Mouse (Mus musculus) c-Kit-negative CD71-positive TER-119-positive erythroid progenitor cells, embryonic 14.5 days (primary cell): ENCODE data around the gene Blm.

Experiments used
- DNase-seq: peaks from one replicate; pipeline ENCODE4 v3.0.0-alpha.2; 2013; ENCODE audit warnings: low read depth, low spot score

Blm gene

DNA sequence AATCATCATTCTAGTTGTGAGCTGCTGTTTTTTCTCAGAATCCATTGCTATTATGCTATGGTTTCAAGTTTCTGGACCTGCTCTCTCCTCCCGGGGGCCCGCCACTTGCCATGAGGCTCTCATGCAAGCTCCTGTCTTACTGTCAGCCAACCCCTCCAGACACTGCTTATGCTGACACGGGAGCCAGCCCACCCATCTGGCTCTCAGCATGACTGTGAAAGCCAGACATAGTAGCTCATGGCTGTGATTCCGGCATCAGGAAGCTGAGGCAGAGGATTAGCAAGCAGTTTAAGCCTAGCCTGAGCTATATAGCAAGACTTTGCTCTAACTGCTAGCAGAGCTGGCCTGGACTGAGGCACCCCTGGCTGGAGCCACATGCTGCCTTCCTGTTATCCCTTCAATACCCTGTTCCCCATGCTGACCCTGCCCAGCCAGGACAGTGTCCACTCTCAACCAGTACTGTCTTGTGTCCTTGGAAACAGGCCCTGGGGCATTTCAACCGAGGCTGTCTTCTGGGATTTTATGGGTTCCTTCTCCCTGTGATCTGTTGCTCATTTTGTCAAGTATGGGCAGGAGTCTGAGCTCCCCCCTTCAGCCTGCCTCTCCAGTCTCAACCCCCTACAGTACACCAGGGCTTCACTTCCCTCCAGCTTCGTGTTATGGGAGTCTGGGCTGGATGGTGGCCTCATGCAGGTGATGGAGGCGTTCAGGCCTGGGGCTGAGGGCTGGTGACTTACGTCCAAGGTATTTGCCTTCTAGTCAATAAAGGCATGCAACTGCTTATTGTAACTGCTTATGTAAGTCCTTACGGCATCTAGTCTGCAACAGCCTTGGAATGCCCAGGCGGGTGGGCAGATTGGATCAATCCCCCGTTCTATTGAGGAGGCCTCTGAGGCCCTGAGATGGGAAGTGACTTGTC lies 92.7 kb downstream of the Blm start:
- DNase-seq: no peak

DNA sequence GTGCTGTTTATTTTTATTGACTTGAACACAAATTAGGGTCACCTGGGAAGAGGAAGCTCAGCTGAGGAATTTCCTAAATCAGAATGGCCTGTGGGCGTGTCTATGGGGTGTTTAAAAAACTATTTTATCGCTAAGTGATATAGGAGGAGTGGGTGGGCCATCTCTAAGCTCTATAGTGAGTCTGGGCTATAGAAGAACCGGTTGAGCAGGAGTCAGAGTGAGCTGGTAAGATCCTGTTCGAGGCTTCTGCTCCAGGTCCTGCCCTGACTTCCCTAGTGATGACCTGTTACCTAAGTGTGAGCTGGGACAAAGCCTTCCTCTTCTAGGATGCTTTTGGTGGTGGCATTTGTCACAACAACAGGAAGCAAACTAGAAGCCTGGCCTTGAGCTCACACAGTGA lies 94.2 kb downstream of the Blm start:
- DNase-seq: no peak

DNA sequence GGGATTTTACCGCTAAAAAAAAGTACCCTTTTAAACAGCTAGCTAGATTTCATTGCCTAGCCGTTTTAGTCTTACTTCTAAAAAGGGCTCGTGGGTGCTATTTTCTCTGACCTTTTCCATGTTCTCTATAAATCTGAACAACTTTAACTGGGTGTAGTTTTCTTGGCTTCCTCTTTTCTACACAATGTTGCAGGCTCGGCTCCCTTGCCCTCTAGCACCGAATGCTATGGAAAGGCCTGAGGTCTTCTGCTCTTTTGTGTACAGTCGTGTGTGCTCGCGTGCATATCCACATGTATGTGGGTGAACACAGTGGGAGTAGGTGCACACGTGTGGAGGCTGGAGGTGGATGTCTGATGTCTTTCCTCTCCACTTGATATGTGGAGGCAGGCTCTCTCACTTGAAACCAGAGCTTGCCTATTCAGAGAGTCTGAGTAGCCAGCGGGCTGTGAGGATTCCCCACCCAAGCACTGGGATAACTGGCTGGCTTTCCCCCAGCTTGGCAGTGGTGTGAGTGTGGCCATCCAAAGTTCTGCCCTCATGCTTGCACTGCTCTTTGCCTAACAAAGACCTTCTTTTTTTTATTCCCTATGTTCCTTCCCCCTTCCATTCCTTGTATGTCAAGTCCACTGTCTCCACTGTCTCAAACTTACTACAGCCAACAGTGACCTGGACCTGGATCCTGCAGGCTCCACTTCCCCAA lies 95.0 kb downstream of the Blm start:
- DNase-seq: no peak

DNA sequence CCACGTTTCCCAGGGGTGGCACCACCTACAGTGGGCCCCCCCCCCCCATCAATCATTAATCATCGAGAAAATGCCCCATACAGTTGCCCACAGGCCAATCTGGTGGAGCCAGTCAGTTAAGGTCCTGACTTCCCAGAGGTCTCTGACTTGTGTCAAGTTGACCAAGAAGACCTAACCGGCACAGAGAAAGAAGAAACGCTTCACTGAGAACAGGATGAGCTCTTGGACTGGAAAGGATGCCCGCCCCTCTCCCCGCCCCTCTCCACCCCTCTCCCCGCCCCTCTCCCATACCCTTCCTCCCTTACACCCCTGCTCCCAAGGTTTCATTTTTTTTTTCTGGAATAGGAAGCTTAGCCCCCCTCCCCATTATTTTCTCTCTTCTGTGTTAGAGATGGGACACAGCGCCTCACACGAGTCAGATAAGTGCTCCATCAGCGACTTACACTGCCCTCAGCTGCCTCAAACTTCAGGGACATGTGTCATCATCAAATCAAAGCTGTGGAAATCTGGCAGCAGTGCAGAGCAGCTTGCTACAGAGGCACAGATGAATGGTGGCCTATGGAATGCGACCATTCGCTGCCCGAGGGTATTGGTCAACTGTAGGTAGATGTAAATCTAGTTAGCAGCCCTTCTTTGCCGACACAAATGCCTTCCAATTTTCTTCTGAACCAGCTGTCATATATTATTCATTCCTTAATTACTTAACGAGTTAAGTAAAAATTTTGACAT lies 95.7 kb downstream of the Blm start:
- DNase-seq: no peak

DNA sequence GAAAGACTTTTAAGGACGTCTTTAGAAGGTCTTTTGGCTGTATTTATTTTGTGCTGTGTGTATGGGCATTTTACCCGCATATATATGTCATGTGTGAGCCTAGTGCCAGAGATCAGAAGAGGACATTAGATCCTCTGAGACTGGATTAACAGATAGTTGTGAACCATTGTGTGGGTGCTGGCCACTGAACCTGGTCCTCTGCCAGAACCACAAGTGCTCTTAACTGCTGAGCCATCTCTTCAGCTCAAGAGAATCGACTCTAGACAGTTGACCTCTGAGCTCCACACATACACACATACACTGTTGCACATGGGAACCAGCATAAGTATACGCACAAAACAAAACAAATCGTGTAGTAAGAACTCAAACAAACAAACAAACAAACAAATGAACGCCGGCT lies 98.3 kb downstream of the Blm start:
- no peak for DNase-seq

DNA sequence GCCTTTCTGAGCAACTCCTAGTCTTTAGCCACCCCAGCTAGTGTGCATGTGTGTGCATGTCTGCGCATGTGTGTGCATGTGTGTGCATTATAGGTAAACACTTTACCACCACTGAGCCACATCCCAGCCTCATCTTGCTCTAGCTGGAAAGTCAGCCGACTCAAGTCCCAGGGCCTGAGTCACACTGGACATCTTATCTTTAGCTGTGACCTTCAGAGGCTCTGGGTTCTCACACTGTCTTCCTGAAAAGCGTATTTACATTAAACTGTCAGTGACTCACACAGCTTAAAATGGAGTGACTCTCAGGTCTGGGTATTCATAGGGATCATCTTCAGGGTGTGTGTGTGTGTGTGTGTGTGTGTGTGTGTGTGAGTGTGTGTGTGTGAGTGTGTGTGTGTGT lies 99.3 kb downstream of the Blm start:
- no peak for DNase-seq

DNA sequence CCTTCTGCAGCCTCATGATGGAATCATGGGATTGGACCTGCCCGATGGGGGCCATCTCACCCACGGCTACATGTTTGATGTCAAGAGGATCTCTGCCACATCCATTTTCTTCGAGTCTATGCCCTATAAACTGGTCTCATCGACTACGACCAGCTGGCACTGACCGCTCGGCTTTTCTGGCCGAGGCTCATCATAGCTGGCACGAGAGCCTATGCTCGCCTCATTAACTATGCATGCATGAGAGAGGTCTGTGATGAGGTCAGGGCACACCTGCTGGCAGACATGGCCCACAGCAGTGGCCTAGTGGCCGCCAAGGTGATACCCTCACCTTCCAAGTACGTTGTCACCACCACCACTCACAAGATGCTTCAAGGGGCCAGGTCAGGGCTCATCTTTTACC lies 105.3 kb downstream of the Blm start:
- DNase-seq: no peak

DNA sequence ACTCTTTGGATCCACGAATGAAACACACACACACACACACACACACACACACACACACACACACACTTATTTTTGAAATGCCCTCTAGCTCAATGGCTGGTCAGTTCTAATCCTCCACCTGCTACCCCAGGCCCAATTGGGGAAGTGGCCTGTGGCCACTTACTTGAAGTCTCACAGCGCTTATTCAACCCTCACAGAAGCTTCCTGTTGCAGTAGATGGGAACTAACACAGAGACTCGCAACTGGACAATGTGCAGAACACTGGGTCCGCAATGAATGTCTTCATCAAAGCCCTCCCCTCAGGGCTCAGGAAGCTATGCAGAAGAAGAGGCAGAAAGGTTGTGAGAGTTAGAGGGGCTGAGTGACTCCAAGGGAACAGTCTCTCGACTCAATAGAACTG lies 107.2 kb downstream of the Blm start:
- DNase-seq: no peak

DNA sequence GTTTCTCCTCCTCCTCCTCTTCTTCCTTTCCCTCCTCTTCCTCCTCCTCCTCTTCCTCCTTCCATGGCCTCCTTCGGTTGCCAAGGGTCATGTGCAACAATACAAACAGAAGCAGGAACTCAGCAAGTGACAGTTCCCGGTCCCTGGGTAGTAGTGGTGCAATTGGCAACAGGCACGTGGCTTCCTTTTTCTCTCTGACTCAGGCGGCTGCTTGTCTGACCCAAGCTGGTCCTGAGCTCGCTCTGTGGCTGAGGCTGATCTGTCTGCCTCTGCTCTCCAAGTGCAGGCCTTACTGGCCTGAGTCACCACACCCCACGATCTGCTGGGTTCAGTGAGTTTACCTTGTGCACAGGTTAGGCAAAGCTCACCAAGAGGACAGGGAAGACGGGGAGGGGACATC lies 108.6 kb downstream of the Blm start:
- DNase-seq: no peak

DNA sequence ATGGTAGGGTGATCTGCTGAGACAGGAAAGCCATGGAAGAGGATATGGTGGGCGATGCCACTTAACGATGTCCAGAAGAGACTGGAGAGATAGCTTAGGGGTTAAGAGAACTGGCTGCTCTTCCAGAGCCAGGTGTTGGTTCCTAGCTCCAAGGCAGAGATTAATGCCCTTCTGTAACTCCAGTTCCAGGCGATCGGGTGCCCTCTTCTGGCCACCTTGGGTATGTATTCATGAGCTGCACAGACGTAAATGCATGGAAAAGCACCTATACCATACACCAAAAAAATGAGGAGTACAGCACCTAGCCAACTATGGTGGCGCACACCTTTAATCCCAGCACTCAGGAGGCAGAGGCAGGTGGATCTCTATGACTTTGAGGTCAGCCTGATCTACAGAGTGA lies 110.2 kb downstream of the Blm start:
- DNase-seq: no peak

DNA sequence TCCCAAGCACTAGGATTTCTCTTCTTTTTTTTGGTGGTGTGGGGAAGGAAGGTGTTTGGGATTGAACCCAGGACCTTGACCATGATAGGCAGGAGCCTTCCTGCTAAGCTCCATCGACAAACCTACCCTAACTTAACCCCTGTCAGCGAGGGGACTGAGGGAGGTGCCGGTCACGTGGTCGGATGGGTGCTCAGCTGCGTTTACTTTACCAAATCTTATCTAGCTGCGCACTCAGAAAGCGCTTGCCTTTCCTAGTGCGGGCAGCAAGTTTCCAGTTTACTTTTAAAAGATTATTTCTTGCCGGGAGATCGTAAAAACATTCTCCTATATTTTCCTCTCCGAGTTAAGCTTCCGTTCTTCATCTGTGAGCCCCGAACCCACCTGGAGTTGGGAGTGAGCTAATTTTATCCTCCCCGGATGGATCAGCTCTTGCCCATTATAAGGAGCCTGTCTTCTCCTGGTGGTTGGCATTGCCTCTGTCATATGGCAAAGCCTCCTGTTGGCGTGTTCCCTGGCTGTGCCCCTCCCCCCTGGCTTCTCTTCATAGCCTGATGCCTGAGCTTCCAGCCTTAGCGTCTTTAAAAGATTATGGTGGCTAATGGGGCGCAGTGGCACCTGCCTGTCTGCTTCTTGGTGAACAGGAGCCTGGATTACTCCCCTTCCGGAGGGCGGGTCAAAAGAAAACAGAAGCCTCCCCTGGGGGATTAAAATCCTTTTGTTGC lies 112.0 kb downstream of the Blm start:
- DNase-seq: no peak

DNA sequence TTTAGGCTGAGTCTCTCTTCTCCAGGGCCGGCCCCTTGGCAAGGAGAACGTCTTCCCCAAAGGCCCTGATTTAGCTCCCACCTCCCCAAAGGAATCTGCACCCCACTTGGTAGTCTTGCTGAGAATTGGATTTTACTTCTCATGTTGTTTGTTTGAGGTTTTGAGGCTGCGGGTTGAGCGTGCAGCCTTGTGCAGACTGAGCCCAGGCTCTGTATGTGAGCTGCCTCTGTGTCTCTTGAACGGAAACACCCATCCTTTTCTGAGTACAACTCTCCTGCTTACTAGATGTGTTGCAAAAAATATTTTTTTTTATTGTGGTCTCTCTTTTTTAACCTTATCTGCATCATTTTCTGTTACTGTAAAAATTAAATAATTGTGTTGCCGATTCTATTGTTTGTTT lies 113.3 kb downstream of the Blm start:
- no peak for DNase-seq

DNA sequence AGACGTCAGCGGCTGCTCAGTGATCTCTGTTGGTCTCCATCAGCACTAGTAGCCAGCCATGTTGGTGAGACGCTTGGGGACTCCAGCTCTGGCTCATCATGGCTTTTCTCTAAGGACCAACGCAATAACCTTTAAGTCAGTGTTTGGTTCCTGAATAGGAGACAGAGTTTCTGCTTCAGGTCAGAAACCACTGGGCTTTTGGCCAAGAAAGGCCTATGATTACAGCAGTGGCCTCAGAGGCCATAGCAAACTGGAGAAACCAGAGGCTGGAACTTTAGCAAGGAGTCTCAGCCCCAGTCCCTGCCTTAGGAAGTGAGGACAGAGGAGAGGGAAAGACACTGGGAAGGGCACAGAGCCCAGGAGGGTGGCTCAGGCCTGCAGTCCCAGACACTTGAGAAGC lies 114.3 kb downstream of the Blm start:
- DNase-seq: no peak

DNA sequence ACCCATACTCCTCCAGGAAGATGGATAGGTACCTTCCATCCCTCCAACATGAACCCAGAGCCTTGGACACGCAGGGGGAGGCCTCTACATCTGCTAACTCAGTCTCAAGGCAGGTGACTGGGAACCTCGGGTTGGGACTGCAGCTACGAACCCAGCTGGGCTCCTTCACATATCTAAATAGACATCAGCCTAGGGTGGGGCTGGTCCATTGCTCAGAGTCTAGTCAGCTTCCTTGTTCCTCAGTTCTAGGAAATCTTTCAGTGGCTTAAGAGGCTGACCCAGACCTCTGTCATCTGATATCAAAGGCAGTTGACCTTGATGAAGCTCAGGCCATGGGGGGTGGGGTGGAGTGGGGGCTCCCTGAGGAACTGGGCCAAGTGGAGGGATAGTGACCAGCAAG lies 115.6 kb downstream of the Blm start:
- no peak for DNase-seq

DNA sequence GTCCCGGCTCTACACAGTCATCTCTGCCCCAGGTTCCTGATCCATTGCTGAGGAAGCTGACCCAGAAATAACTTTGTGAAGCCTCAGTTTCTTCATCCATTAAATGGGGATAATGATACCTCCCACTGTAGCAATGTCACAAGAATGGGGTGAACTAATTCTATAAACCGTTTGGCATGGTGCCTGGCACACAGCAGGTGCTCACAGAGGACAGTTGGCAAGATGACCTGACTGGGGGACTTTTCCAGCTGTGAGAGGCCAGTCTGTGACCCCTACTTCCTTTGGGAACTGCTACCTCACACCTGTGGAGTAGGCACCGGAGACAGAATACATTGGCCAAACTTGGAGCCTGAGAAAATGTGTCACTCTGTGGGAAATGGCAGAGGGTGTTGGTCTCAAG lies 116.9 kb downstream of the Blm start:
- DNase-seq: no peak

DNA sequence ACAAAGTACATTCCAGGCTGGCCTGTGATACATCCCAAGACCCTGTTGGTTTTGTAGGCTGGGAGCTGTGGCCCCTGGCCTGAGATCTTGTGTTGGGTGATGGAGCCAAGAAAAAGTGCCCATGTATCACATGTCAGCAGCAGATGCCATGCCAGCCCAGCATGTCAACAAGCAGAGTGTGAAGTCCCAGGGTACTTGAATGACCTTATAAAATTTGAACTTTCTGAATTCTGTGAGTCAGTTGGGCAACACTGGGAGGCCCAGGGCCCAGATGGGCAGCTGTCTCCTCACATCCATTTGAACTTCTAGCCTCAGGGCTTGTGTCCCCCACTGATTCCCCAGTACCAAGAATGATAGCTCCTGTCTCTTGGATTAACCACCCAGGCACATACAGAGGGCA lies 117.3 kb downstream of the Blm start:
- no peak for DNase-seq

DNA sequence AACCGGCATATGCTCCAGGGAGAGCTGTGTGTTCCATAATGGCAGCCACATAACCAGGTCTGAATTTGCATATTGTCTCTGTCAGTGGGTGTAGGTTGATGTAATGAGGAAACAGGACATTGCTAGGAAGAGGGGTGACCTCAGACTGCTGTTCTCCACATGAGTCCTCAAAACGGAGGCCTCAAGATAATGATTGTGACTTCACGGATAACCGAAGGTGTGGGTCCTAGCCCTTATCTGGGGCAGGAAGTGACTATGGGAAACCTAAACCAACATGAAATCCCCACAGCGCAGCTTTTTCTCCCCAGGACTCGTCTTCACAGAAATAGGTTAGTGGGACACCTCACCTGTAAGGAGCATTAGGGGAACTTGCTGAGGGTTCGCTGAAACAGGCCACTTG lies 118.0 kb downstream of the Blm start:
- DNase-seq: no peak

DNA sequence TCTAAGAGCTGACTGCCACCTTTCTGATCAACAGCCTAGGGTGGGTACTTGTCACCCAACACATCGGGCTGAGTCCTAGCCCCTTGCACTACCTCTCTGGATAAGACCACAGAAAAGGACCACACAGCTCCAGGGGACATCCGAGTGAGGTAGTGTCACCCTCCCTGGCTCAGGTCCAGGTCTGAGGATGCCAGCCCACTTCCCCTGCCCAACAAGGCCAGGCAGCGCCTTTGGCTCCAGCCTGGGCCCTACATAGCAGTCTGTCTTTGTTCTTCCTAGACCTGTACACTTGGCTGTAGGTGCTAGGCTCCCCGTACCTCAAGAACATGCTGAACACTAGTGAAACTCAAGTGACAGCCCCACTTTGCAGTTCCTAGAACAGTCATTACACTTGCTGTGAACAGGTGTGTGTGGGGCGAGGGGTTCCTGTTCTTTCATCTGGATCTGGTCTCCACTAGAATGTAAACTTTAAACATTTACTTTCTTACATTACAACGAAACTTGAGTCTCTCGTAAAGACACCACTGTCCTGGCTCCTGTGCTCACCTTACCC lies 120.5 kb downstream of the Blm start:
- no peak for DNase-seq

DNA sequence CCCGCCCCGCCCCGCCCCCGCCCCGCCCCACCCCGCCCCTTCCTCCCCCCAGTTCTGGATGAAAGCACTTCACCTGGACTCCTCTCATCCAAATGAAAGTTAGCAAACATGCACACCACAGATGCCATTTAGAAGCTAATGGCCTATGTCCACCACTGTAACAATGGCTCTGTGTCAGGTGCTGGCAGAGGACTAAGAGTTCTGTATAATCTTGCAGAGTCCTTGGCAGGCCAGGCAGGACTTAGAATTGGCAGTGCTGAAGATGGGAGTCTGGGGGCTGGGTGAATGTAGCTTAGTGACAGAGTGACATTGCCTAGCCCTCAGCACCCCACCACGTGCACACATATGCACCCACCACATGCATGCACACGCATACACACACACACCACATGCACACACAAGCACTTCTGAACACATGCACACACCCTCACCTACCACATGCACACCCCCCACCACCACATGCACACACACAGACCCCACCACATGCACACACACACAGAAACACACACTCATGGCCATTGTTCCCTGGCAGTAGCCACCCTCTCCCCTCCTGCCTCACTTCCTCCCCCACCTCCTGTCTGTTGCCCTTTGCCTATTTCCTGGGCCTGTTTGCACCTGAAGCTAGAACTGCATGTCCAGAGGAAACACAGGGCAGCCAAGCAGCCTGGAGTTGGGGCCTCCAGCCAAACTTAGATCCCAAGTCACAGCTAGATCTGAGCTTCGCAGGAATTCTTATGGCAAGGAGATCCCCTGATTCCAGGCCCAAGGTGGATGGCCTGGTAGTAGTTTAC lies 121.2 kb downstream of the Blm start:
- no peak for DNase-seq

DNA sequence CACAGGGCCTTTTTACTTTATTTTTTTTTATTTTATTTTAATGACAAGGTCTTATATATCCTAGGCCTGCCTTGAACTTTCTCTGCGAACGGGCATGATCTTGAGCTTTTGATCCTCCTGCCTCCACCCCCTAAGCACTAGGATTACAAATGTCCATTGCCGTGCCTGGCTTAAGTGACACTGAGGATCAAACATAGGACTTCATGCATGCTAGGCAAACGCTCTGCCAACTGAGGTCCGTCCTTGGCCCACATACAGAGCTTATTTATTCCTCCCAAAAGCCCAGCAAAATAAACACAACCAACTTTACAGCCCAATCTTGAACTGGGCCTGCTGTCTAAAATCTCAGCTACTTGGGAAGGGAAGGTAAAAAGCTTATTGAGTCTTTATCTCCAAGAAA lies 122.1 kb downstream of the Blm start:
- no peak for DNase-seq

DNA sequence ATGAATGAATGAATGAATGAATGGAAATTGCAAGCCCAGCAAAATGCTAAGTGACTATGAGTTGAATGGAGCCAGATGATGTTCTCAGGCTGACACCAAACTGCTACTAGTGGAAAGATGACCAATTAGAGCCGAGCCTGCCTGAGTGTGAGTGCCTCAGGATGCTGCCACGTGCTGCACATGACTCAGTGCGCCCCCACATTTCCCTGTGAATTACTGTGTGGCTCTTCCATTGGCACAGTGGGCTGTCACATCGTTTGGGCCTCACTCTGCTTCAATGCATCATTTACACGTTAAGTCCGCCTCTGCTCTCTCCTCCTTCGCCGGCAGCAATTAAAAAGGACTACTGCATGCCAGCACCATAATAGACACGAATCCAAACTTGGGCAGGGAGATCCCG lies 122.6 kb downstream of the Blm start:
- no peak for DNase-seq
